Mouse (Mus musculus) hindbrain, embryonic 16.5 days (tissue): ENCODE data around the gene Ms4a6c. TPM values are rescaled to one million over a fixed set of nuclear protein-coding genes. Genes with fewer than 3 reads are reported as not detected.
"Not testable (repeated sequence)": the region's sequence is repeated elsewhere in the genome, so short reads cannot be mapped to it uniquely, and the experiment has no call there.

Experiments
- ATAC-seq: fragments of 200-750 bp; cut with Nextera tagmentation; 2 replicates; pipeline ENCODE4 v1.8.0; 2017; ENCODE audit warnings: moderate TSS enrichment, moderate library complexity
- H3K27ac ChIP-seq: fragments of 300-500 bp; sonication (generic); 2 replicates; pipeline ENCODE4 v1.5.1; 2014; ENCODE audit warnings: low read depth, mild to moderate bottlenecking, control low read depth, low read length, moderate library complexity
- H3K27me3 ChIP-seq: fragments of 300-500 bp; sonication (generic); replicated peaks from 2 replicates; pipeline ENCODE4 v1.6.1; 2014; ENCODE audit warnings: low read length; ENCODE audit not compliant: control insufficient read depth, insufficient read depth
- H3K36me3 ChIP-seq: fragments of 300-500 bp; sonication (generic); 2 replicates; pipeline ENCODE4 v1.6.1; 2014; ENCODE audit warnings: mild to moderate bottlenecking, low read length, moderate library complexity, mixed read lengths; ENCODE audit not compliant: control insufficient read depth, insufficient read depth
- H3K4me1 ChIP-seq: fragments of 300-500 bp; sonication (generic); 2 replicates; pipeline ENCODE4 v1.6.1; 2014; ENCODE audit warnings: low read depth, low read length; ENCODE audit not compliant: control insufficient read depth, insufficient read depth
- H3K4me2 ChIP-seq: fragments of 300-500 bp; sonication (generic); 2 replicates; pipeline ENCODE4 v1.6.1; 2014; ENCODE audit warnings: mild to moderate bottlenecking, low read length, control low read depth, moderate library complexity
- H3K4me3 ChIP-seq: fragments of 300-500 bp; sonication (generic); 2 replicates; pipeline ENCODE4 v1.5.1; 2014; ENCODE audit warnings: mild to moderate bottlenecking, low read length, control low read depth, moderate library complexity
- H3K9ac ChIP-seq: fragments of 300-500 bp; sonication (generic); 2 replicates; pipeline ENCODE4 v1.6.1; 2014; ENCODE audit warnings: low read depth, mild to moderate bottlenecking, control low read depth, low read length, moderate library complexity
- H3K9me3 ChIP-seq: fragments of 300-500 bp; sonication (generic); 2 replicates; pipeline ENCODE4 v1.6.1; 2014; ENCODE audit warnings: mild to moderate bottlenecking, low read length, moderate library complexity; ENCODE audit not compliant: control insufficient read depth
- WGBS: fragments of 180-500 bp; shearing (Covaris S2); extraction: QIAGEN DNeasy Blood & Tissue Kit; methylation state at CpG from one replicate; pipeline ENCODE4 v1.1.7; 2014; 5-methylcytosine and 5-hydroxymethylcytosine counted together
- polyA plus RNA-seq: library from polyadenylated mRNA; unstranded; fragments of >200 nt; fragmentation: Nextera tagmentation; extraction: Ambion mirVana; gene quantifications from 2 replicates; pipeline ENCODE4 v1.2.1, GENCODE M21; 2015

Gene Ms4a6c
- polyA plus RNA-seq, 1 experiment from 2014 or later, result 2.5 TPM

DNA sequence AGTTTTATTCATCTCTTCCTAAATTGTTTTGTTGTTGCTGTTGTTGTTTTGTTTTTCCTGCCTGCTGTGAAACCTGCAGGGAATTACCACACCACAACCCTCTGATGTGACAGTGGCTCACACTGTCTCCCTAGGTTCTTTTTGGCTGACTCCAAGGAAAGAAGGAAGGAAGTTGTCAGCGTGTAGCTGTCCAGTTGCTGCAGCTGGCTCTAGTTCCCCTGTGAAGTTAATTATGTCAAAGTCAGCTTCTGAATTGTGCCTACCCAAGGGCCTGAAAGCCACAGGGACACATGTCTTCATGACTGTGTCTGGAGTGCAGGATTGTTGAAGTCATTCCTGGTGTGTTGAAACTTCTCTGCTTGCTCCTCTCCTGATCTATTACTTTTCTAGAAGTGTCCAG is 48.2 kb downstream of the Ms4a6c start:
- H3K9me3 ChIP-seq, H3K27ac ChIP-seq, ATAC-seq, H3K4me2 ChIP-seq, H3K36me3 ChIP-seq, H3K4me1 ChIP-seq, H3K4me3 ChIP-seq, H3K27me3 ChIP-seq, H3K9ac ChIP-seq: not testable (repeated sequence)
- 59% methylated on average over 1 of the region's 1 CpGs for WGBS

DNA sequence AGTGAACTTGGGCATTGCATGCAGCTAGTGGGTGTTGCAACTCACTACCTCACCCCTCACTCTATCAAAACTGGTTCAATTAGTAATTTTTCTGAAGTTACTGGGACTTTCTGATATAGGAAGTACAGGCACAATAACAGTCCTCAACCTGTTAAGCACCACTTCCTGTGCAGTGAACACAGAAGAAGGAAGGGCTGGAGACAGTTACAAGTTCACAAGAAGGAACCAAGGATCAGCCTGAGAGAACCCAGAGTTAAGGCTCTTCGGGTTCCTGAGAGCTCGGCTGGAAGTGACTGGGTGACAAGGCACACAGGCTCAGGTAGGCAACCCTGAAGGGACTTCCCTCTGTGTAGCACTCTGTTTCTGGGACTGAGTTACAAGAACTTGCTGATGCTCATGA is 49.2 kb downstream of the Ms4a6c start:
- H3K27ac ChIP-seq, H3K4me3 ChIP-seq, H3K4me1 ChIP-seq, H3K9ac ChIP-seq, ATAC-seq, H3K36me3 ChIP-seq, H3K9me3 ChIP-seq, H3K4me2 ChIP-seq, H3K27me3 ChIP-seq: not testable (repeated sequence)
- 76% methylated on average over 2 of the region's 2 CpGs for WGBS

DNA sequence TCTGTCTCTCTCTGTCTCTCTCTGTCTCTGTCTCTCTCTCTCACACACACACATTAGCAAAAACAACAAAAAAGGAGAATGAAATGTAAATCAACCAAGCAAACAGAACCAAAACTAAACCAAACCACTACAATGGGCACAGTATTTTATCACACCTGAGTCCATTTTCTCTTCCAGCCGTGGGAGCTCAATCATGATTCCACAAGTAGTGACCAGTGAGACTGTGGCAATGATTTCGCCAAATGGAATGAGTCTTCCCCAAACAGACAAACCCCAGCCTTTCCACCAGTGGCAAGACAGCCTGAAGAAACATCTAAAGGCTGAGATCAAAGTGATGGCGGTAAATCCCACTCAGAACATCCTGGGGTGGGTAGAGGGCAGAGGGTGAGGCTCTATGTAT is 51.0 kb downstream of the Ms4a6c start:
- no peak overlapping the region for H3K4me3 ChIP-seq
- no peak for ATAC-seq
- WGBS, result 91% methylated on average over 3 of the region's 3 CpGs
- no peaks in the 10 kb centered on the region for H3K4me1 ChIP-seq
- H3K36me3 ChIP-seq, result no peaks in the 10 kb centered on the region
- H3K4me2 ChIP-seq, result no peak overlapping the region
- no peak overlapping the region for H3K27ac ChIP-seq
- no peaks in the 10 kb centered on the region for H3K9me3 ChIP-seq
- H3K9ac ChIP-seq, result no peak overlapping the region
- H3K27me3 ChIP-seq, result no peaks in the 10 kb centered on the region

Other genes starting within 250 kb of the Ms4a6c start
- not detected in 2 replicates for gene Ms4a12, start 236.9 kb upstream of the Ms4a6c start, polyA plus RNA-seq
- not detected in 2 replicates for gene Ms4a1, start 203.1 kb upstream of the Ms4a6c start, polyA plus RNA-seq
- not detected in 2 replicates for gene Ms4a5, start 185.5 kb upstream of the Ms4a6c start, polyA plus RNA-seq
- gene Ms4a14, start 154.9 kb upstream of the Ms4a6c start, polyA plus RNA-seq, result not detected in 2 replicates
- 2.2 and 4.3 TPM in 2 replicates for gene Ms4a7, start 133.2 kb upstream of the Ms4a6c start, polyA plus RNA-seq
- 2.1 and 2.5 TPM in 2 replicates for gene Ms4a4a, start 93.8 kb upstream of the Ms4a6c start, polyA plus RNA-seq
- gene Ms4a4c, start 64.6 kb upstream of the Ms4a6c start, polyA plus RNA-seq, result 0.53 TPM in 1 of 2 replicates, not detected in the other
- not detected in 2 replicates for gene Ms4a4b, start 25.8 kb upstream of the Ms4a6c start, polyA plus RNA-seq
- gene Gm8369, start 16.6 kb downstream of the Ms4a6c start, polyA plus RNA-seq, result not detected in 2 replicates
- 2.2 and 3.1 TPM in 2 replicates for gene Ms4a6b, start 47.1 kb downstream of the Ms4a6c start, polyA plus RNA-seq
- gene Ms4a4d, start 67.4 kb downstream of the Ms4a6c start, polyA plus RNA-seq, result not detected in 2 replicates
- 1.9 and 2.1 TPM in 2 replicates for gene Ms4a6d, start 135.5 kb downstream of the Ms4a6c start, polyA plus RNA-seq
- 0.10 and 0.32 TPM in 2 replicates for gene Ms4a2, start 154.4 kb downstream of the Ms4a6c start, polyA plus RNA-seq
- not detected in 2 replicates for gene Ms4a3, start 171.5 kb downstream of the Ms4a6c start, polyA plus RNA-seq
- gene Oosp2, start 191.2 kb downstream of the Ms4a6c start, polyA plus RNA-seq, result not detected in 2 replicates
- not detected in 2 replicates for gene Oosp1, start 221.8 kb downstream of the Ms4a6c start, polyA plus RNA-seq
- gene Oosp3, start 227.7 kb downstream of the Ms4a6c start, polyA plus RNA-seq, result not detected in 2 replicates